Mouse (Mus musculus): ENCODE data around the gene Fxyd2.

Gene Fxyd2

GRCm38 (mm10) chr9:45426456-45426855 is 27.0 kb downstream of the Fxyd2 start, which contains the start of gene Dscaml1:
TSS of gene Dscaml1 (plus strand) at chr9:45426628.
- DNase-seq (ENCODE audit: extremely low spot score, low spot score), result no peak

- no peak for DNase-seq (ENCODE audit: extremely low spot score, low spot score)
These were observed 29.9 kb downstream of the Fxyd2 start for GRCm38 (mm10) chr9:45429392-45429791.

GRCm38 (mm10) chr9:45429951-45430697 is 30.7 kb downstream of the Fxyd2 start:
- DNase-seq (ENCODE audit: extremely low spot score, low spot score), result peak; percentile 42

- DNase-seq (ENCODE audit: extremely low spot score, low spot score), result no peak
These were observed 31.2 kb downstream of the Fxyd2 start for GRCm38 (mm10) chr9:45430698-45430959.

- peak; percentile 22 for DNase-seq (ENCODE audit: extremely low spot score, low spot score)
These were observed 31.7 kb downstream of the Fxyd2 start for GRCm38 (mm10) chr9:45431150-45431549.

GRCm38 (mm10) chr9:45432639-45433038 is 33.2 kb downstream of the Fxyd2 start:
- no peak for DNase-seq (ENCODE audit: extremely low spot score, low spot score)

DNA sequence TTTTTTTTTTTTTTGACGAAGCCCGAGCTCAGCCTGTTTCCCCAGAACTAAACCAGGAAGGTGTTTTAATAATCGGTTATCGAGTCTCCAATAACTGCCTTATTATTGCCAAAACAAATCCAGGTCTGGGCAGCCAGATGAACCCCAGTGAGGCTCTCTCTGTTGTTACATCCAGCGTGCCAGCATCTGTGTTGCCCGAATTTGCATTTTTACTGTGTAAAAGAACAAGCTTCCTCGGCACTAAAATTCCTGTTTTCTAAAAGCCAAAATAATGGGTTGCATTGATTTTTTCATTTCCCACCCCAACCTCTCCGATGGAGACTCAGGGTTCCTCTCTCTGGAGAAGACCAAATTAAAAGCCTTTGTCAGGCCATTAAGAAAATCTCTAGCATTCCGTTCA is 33.6 kb downstream of the Fxyd2 start:
- DNase-seq (ENCODE audit: extremely low spot score, low spot score), result no peak

DNA sequence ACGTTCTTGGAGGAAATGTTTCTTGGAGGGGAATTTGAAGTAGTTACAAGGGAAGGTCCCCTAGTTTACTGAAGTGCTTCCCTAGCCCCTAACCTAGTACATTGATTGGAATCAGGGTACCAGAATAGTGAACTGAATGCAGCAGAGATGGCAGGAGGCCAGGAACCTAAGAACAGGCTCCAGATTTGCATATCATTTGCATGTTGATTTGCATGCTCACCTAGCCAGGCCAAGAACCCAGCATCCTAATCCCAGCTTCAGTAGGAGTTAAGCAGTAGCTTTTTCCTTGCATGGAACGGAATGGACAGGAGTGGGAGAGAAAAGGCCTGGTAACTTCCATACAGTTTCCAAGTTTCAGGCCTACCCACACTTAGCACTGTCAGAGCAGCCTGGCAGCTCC is 34.7 kb downstream of the Fxyd2 start:
- no peak for DNase-seq (ENCODE audit: extremely low spot score, low spot score)

GRCm38 (mm10) chr9:45439025-45439424 is 39.6 kb downstream of the Fxyd2 start:
- DNase-seq (ENCODE audit: extremely low spot score, low spot score), result no peak

- DNase-seq (ENCODE audit: extremely low spot score, low spot score), result no peak
These were observed 40.8 kb downstream of the Fxyd2 start for GRCm38 (mm10) chr9:45440083-45440784.

DNA sequence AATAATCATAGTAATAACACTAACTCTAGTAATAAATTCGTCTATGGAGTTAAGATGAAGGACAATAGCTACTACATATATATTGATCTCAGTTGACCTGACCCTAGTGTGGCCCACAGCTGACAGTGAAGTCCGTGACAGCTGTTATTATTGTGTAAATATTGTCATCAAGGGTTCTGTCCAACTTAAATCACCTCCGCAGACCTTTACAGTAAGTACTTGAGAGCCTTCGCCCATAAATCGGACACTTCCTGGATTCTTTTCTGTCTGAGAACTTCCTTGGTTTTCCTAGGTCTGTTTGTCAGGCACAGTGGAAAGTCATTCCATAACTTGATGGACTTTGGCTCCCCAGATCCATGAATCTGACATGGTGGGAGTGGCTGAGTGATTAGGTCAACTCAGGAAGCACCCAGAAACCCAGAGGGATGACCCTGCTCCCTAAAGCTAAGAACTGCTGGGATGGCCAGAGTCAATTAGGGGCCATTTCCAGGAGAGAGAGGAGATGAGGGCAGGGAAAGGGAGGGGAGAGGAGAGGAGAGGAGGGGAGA is 44.9 kb downstream of the Fxyd2 start:
- no peak for DNase-seq (ENCODE audit: extremely low spot score, low spot score)

DNA sequence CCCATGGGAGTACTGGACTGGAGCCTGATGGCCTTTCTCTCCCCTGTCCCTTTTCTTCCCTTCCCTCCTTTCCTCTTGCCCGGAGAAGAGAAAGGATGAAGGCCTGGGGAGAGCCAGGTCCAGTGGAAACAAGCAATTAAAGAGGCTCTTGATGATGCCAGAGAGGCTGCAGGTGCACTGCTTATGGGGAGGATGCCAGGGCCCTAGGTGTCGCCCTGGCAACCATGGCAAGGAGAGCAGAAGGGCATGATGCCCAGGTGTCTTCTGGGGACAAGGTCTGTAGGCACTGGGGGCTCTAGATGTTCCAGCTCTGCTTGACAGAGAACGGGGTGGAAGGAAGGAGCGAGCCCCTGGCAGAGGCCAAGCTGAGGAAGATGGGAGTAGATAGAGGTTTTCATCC is 50.2 kb downstream of the Fxyd2 start:
- DNase-seq (ENCODE audit: extremely low spot score, low spot score), result no peak

DNA sequence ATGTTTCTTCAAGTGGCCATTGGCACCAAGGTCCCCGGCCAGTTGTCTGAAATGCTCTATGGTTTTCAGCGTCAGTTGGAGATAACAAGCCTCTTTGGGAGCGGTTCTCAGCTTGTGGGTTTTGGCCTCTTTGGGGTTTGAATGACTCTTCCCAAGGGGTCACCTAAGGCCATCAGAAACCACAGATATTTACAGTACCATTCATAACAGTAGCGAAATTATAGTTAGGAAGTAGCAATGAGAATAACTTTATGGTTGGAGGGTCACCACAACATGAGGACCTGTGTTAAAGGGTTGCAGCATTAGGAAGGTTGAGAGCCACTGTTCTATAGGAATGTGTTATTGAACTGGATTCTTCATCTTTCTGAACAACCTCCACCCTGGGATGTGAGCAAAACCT is 51.9 kb downstream of the Fxyd2 start:
- no peak for DNase-seq (ENCODE audit: extremely low spot score, low spot score)

GRCm38 (mm10) chr9:45454032-45454431 is 54.6 kb downstream of the Fxyd2 start:
- DNase-seq (ENCODE audit: extremely low spot score, low spot score), result no peak

GRCm38 (mm10) chr9:45454889-45455610 is 55.6 kb downstream of the Fxyd2 start:
- DNase-seq (ENCODE audit: extremely low spot score, low spot score), result no peak

GRCm38 (mm10) chr9:45457200-45457599 is 57.7 kb downstream of the Fxyd2 start:
- no peak for DNase-seq (ENCODE audit: extremely low spot score, low spot score)

DNA sequence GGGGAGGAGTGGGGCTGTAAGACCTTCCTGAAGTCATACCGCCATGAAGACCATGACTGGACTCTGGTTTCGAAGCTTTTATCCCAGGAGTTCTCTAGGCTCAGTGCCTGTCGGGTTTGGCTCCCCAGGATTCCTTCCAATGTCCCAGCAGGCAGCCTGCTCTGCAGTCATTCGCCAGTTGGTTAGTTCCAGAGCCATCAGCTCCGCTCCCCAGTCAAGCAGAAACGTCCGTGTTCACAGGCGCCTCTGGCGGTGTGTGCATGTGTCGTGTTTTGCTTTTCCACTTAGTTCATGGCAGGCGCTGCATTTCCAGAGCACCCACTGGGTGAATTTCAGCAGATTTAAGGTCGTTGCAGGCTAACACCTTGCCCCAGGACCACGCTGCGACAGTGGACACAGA is 58.9 kb downstream of the Fxyd2 start:
- no peak for DNase-seq (ENCODE audit: extremely low spot score, low spot score)

All from neural tube, embryonic 10.5 days (tissue).